Mouse (Mus musculus): ENCODE measurements around the gene Bpifb9a.
"Not testable (repeated sequence)": the region's sequence is repeated elsewhere in the genome, so short reads cannot be mapped to it uniquely, and the experiment has no call there.

The Bpifb9a gene

DNA sequence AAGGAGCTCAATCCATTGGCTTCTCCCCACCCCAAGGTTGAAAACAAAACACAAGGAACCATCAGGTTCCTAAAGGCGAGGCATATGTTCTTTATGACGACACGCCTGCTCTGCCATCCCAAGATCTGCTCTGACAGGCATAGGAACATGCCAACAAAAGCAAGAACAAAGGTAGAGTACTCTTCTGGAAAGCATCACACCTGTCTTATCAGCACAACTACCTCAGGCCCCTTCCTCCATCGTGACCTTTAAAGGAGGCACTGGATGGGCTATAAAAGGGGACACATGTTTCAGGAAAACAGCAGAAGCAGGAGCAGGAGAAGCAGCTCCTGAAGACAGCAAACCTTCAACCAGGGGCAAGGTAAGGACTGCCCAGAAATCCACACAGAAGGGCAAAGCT is 49.3 kb downstream of the Bpifb9a start, which contains the start of gene Bpifb9b:
TSS of gene Bpifb9b (plus strand) at position 301 of the 400 bp plus-strand sequence.
- DNase-seq: not testable (repeated sequence)

GRCm38 (mm10) chr2:154313771-154314170 is 56.1 kb downstream of the Bpifb9a start:
- not testable (repeated sequence) for DNase-seq

Measured in kidney, postnatal 25 days (tissue).